Mouse (Mus musculus) lung, adult 2 months (tissue): Measurements from ENCODE around the gene Cyp4f37.

Experiments
- CTCF ChIP-seq: fragments of 200-500 bp; IDR thresholded peaks from 2 replicates; pipeline ENCODE4 v1.5.1; 2011; ENCODE audit warnings: mild to moderate bottlenecking, low read length, control low read depth; ENCODE audit not compliant: insufficient read depth
- POLR2A ChIP-seq: fragments of 200-500 bp; IDR thresholded peaks from 2 replicates; pipeline ENCODE4 v1.6.1; 2011; ENCODE audit warnings: low read depth, mild to moderate bottlenecking, control low read depth, low read length, borderline replicate concordance; ENCODE audit errors: extremely low read depth

- no peak for TF ChIP-seq POLR2A
- TF ChIP-seq CTCF, result no peak
Measured at GRCm38 (mm10) chr17:32608055-32608454, 13.1 kb upstream of the Cyp4f37 start.
